Mouse (Mus musculus): ENCODE results near the gene Glce.

- TF ChIP-seq POLR2A (IDR thresholded peaks at IDR 0.05; ENCODE audit: control insufficient read depth, extremely low read depth, insufficient read depth, low read length, poor library complexity), result no peak
- no peak for TF ChIP-seq CTCF (IDR thresholded peaks at IDR 0.05; ENCODE audit: borderline replicate concordance, control insufficient read depth, extremely low read depth, insufficient read depth, low read length, poor library complexity)
Measured at GRCm38 (mm10) chr9:62152506-62152905, 30.1 kb upstream of the Glce start.

All from thymus, adult 2 months (tissue).